Mouse (Mus musculus) skeletal muscle tissue, adult 2 months (tissue): ENCODE measurements around the gene Fgf15.
"Not testable (repeated sequence)": the region's sequence is repeated elsewhere in the genome, so short reads cannot be mapped to it uniquely, and the experiment has no call there.

Experiments
- DNase-seq: peaks from one replicate; pipeline ENCODE4 v3.0.0-alpha.2; 2012; ENCODE audit warnings: low read depth, low spot score

Fgf15 gene

GRCm38 (mm10) chr7:144890661-144891060, 5.7 kb upstream of the Fgf15 start:
- not testable (repeated sequence) for DNase-seq

GRCm38 (mm10) chr7:144891863-144892262, 4.5 kb upstream of the Fgf15 start:
- no peak for DNase-seq

GRCm38 (mm10) chr7:144892322-144892721, 4.0 kb upstream of the Fgf15 start:
- no peak for DNase-seq

- DNase-seq: no peak
Observed at GRCm38 (mm10) chr7:144894191-144894590, 2.1 kb upstream of the Fgf15 start.

- DNase-seq: no peak
Observed at GRCm38 (mm10) chr7:144894706-144895105, 1.6 kb upstream of the Fgf15 start.

GRCm38 (mm10) chr7:144895305-144896111, 823 bp upstream of the Fgf15 start:
- DNase-seq: no peak

- no peak for DNase-seq
Observed at GRCm38 (mm10) chr7:144898506-144898905, 2.2 kb downstream of the Fgf15 start.

- DNase-seq: not testable (repeated sequence)
Observed at GRCm38 (mm10) chr7:144905514-144905913, 9.2 kb downstream of the Fgf15 start.

GRCm38 (mm10) chr7:144906708-144907397, 10.5 kb downstream of the Fgf15 start:
- DNase-seq: no peak

GRCm38 (mm10) chr7:144907793-144908192, 11.5 kb downstream of the Fgf15 start:
- DNase-seq: no peak

- no peak for DNase-seq
Observed at GRCm38 (mm10) chr7:144908705-144909104, 12.4 kb downstream of the Fgf15 start.

GRCm38 (mm10) chr7:144911121-144911520, 14.8 kb downstream of the Fgf15 start:
- no peak for DNase-seq

GRCm38 (mm10) chr7:144912897-144913296, 16.6 kb downstream of the Fgf15 start:
- DNase-seq: no peak

- DNase-seq: no peak
Observed at GRCm38 (mm10) chr7:144914296-144914947, 18.1 kb downstream of the Fgf15 start.

- DNase-seq: peak; percentile 91
Observed at GRCm38 (mm10) chr7:144914948-144915750, 18.8 kb downstream of the Fgf15 start, which contains the start of gene LTO1. LTO1 (plus strand) TSS chr7:144915100.

- no peak for DNase-seq
Observed at GRCm38 (mm10) chr7:144918823-144919222, 22.5 kb downstream of the Fgf15 start.

- peak; percentile 52 for DNase-seq
Observed at GRCm38 (mm10) chr7:144927591-144927990, 31.3 kb downstream of the Fgf15 start.

GRCm38 (mm10) chr7:144928009-144928888, 31.9 kb downstream of the Fgf15 start:
- DNase-seq: no peak

GRCm38 (mm10) chr7:144928889-144929210, 32.5 kb downstream of the Fgf15 start:
- DNase-seq: no peak

- DNase-seq: no peak
Observed at GRCm38 (mm10) chr7:144929506-144929905, 33.2 kb downstream of the Fgf15 start.

GRCm38 (mm10) chr7:144929931-144930330, 33.6 kb downstream of the Fgf15 start:
- no peak for DNase-seq
